Mouse (Mus musculus) layer of hippocampus, adult 18-20 months (tissue): ENCODE results near the gene Nxn. TPM values are rescaled to one million over a fixed set of nuclear protein-coding genes. Genes with fewer than 3 reads are reported as not detected.
"Not testable (repeated sequence)": the region's sequence is repeated elsewhere in the genome, so short reads cannot be mapped to it uniquely, and the experiment has no call there.

Experiments
- DNase-seq, 2 experiments: peaks; one replicate each; pipeline ENCODE4 v3.0.0; 2022; ENCODE audit warnings: low spot score in 2 of 2
- total RNA-seq, 2 experiments: library from RNA; stranded (reverse); gene quantifications; 2 replicates each; pipeline ENCODE4 v1.2.3; 2021

The Nxn gene
- total RNA-seq, 2 experiments from 2014 or later: 10.1 to 12.4 TPM

GRCm38 (mm10) chr11:76224631-76225030, 174.3 kb downstream of the Nxn start:
- DNase-seq: no peak

GRCm38 (mm10) chr11:76217390-76217800, 181.5 kb downstream of the Nxn start, which contains the start of the genes Dbil5 and Gemin4:
Gene Dbil5, plus strand, starts transcription at chr11:76217608.
Gene Gemin4, minus strand, starts transcription at chr11:76217664.
- DNase-seq: peak; percentile 96 to 97

GRCm38 (mm10) chr11:76216681-76217389, 182.1 kb downstream of the Nxn start:
- DNase-seq: no peak

GRCm38 (mm10) chr11:76216049-76216540, 182.8 kb downstream of the Nxn start:
- no peak for DNase-seq

- no peak for DNase-seq
Measured at GRCm38 (mm10) chr11:76215011-76215410, 183.9 kb downstream of the Nxn start.

GRCm38 (mm10) chr11:76213841-76214240, 185.1 kb downstream of the Nxn start:
- no peak for DNase-seq

- DNase-seq: not testable (repeated sequence)
Measured at GRCm38 (mm10) chr11:76211595-76211994, 187.3 kb downstream of the Nxn start.

GRCm38 (mm10) chr11:76210228-76210985, 188.5 kb downstream of the Nxn start:
- DNase-seq: no peak

Other genes with a start within 250 kb of the Nxn start
- gene Vps53, start 219.5 kb downstream of the Nxn start, total RNA-seq: 100 to 1,000 TPM; 100 to 106 TPM
- gene Fam57a, start 219.5 kb downstream of the Nxn start, total RNA-seq: 10 to 100 TPM; 16.6 to 18.5 TPM
- gene Dbil5, start 181.5 kb downstream of the Nxn start, total RNA-seq: 1 to 10 TPM in 1 of 2 experiments, not detected in 1; 1.0 TPM
- 1 to 10 TPM; 7.5 to 8.7 TPM for gene Gemin4, start 181.5 kb downstream of the Nxn start, total RNA-seq
- gene Mrm3, start 155.4 kb downstream of the Nxn start, total RNA-seq: 10 to 100 TPM; 17.6 to 17.7 TPM
- gene Glod4, start 155.4 kb downstream of the Nxn start, total RNA-seq: 10 to 100 TPM; 54.2 to 54.3 TPM
- 10 to 100 TPM; 31.8 to 32.6 TPM for gene Timm22, start 7.8 kb upstream of the Nxn start, total RNA-seq
- gene Abr, start 223.2 kb upstream of the Nxn start, total RNA-seq: 100 to 1,000 TPM; 490 to 505 TPM